Mouse (Mus musculus) retina, adult 2 months (tissue): ENCODE data around the gene Sh3d19.
"Not testable (repeated sequence)": the region's sequence is repeated elsewhere in the genome, so short reads cannot be mapped to it uniquely, and the experiment has no call there.

Source experiments
- DNase-seq: peaks from one replicate; pipeline ENCODE4 v3.0.0-alpha.2; 2012; ENCODE audit warnings: low read depth, low spot score

Gene Sh3d19

GRCm38 (mm10) chr3:85980036-85980435 lies 9.1 kb downstream of the Sh3d19 start:
- no peak for DNase-seq

GRCm38 (mm10) chr3:85981761-85982160 lies 10.9 kb downstream of the Sh3d19 start:
- not testable (repeated sequence) for DNase-seq

GRCm38 (mm10) chr3:85984537-85984936 lies 13.6 kb downstream of the Sh3d19 start:
- no peak for DNase-seq

GRCm38 (mm10) chr3:85987225-85987624 lies 16.3 kb downstream of the Sh3d19 start:
- DNase-seq = no peak

- DNase-seq = no peak
These were observed 20.4 kb downstream of the Sh3d19 start for GRCm38 (mm10) chr3:85991140-85991801.

- no peak for DNase-seq
These were observed 20.9 kb downstream of the Sh3d19 start for GRCm38 (mm10) chr3:85991802-85992156.

GRCm38 (mm10) chr3:85993744-85994143 lies 22.8 kb downstream of the Sh3d19 start:
- no peak for DNase-seq

- no peak for DNase-seq
These were observed 23.7 kb downstream of the Sh3d19 start for GRCm38 (mm10) chr3:85994645-85995044.

- no peak for DNase-seq
These were observed 30.4 kb downstream of the Sh3d19 start for GRCm38 (mm10) chr3:86001271-86001670.

- no peak for DNase-seq
These were observed 31.5 kb downstream of the Sh3d19 start, which contains the start of gene Prss48 for GRCm38 (mm10) chr3:86002423-86002822. Prss48 (minus strand) TSS chr3:86002491.

GRCm38 (mm10) chr3:86002940-86003339 lies 32.0 kb downstream of the Sh3d19 start:
- no peak for DNase-seq

- DNase-seq = no peak
These were observed 33.8 kb downstream of the Sh3d19 start for GRCm38 (mm10) chr3:86004751-86005150.

- no peak for DNase-seq
These were observed 39.7 kb downstream of the Sh3d19 start for GRCm38 (mm10) chr3:86010618-86011017.

GRCm38 (mm10) chr3:86011373-86011772 lies 40.5 kb downstream of the Sh3d19 start:
- no peak for DNase-seq

- no peak for DNase-seq
These were observed 40.9 kb downstream of the Sh3d19 start for GRCm38 (mm10) chr3:86011833-86012232.

- DNase-seq = no peak
These were observed 42.9 kb downstream of the Sh3d19 start for GRCm38 (mm10) chr3:86013837-86014236.

- no peak for DNase-seq
These were observed 46.1 kb downstream of the Sh3d19 start for GRCm38 (mm10) chr3:86016965-86017364.

GRCm38 (mm10) chr3:86017484-86017883 lies 46.6 kb downstream of the Sh3d19 start:
- DNase-seq = no peak

- DNase-seq = no peak
These were observed 50.2 kb downstream of the Sh3d19 start for GRCm38 (mm10) chr3:86020921-86021650.

GRCm38 (mm10) chr3:86021651-86022050 lies 50.7 kb downstream of the Sh3d19 start:
- no peak for DNase-seq

GRCm38 (mm10) chr3:86024065-86024795 lies 53.3 kb downstream of the Sh3d19 start:
- no peak for DNase-seq

GRCm38 (mm10) chr3:86025341-86026137 lies 54.6 kb downstream of the Sh3d19 start:
- no peak for DNase-seq
